Mouse (Mus musculus): ENCODE results near the gene Mpg. TPM values are rescaled to one million over a fixed set of nuclear protein-coding genes. Genes with fewer than 3 reads are reported as not detected.

The Mpg gene
- polyA plus RNA-seq, 1 experiment = 25.3 TPM

- DNase-seq (ENCODE audit: low read depth) = no peak
Measured at GRCm38 (mm10) chr11:32201922-32202685, 24.2 kb upstream of the Mpg start.

GRCm38 (mm10) chr11:32205058-32205873 lies 21.0 kb upstream of the Mpg start, which contains the start of gene Snrnp25:
Gene Snrnp25 (plus strand): TSS chr11:32205415.
- peak; percentile 67 for DNase-seq (ENCODE audit: low read depth)

- DNase-seq (ENCODE audit: low read depth) = no peak
Measured at GRCm38 (mm10) chr11:32210623-32211022, 15.7 kb upstream of the Mpg start.

GRCm38 (mm10) chr11:32215372-32216162 lies 10.7 kb upstream of the Mpg start:
- DNase-seq (ENCODE audit: low read depth) = no peak

GRCm38 (mm10) chr11:32216851-32217250 lies 9.5 kb upstream of the Mpg start:
- no peak for DNase-seq (ENCODE audit: low read depth)

GRCm38 (mm10) chr11:32218501-32219050 lies 7.7 kb upstream of the Mpg start:
- DNase-seq (ENCODE audit: low read depth) = no peak

GRCm38 (mm10) chr11:32219287-32219686 lies 7.0 kb upstream of the Mpg start:
- DNase-seq (ENCODE audit: low read depth) = no peak

GRCm38 (mm10) chr11:32220607-32221224 lies 5.6 kb upstream of the Mpg start:
- DNase-seq (ENCODE audit: low read depth) = no peak

GRCm38 (mm10) chr11:32221225-32221950 lies 4.9 kb upstream of the Mpg start:
- no peak for DNase-seq (ENCODE audit: low read depth)

- no peak for DNase-seq (ENCODE audit: low read depth)
Measured at GRCm38 (mm10) chr11:32221951-32222409, 4.3 kb upstream of the Mpg start, which contains the start of gene Rhbdf1. Gene Rhbdf1 (minus strand): TSS chr11:32222300.

- no peak for DNase-seq (ENCODE audit: low read depth)
Measured at GRCm38 (mm10) chr11:32222570-32223194, 3.6 kb upstream of the Mpg start.

- DNase-seq (ENCODE audit: low read depth) = no peak
Measured at GRCm38 (mm10) chr11:32223297-32223967, 2.9 kb upstream of the Mpg start.

- DNase-seq (ENCODE audit: low read depth) = no peak
Measured at GRCm38 (mm10) chr11:32224468-32225139, 1.7 kb upstream of the Mpg start.

- no peak for DNase-seq (ENCODE audit: low read depth)
Measured at GRCm38 (mm10) chr11:32225222-32226104, 842 bp upstream of the Mpg start.

GRCm38 (mm10) chr11:32227041-32227440 lies 736 bp downstream of the Mpg start:
- no peak for DNase-seq (ENCODE audit: low read depth)

GRCm38 (mm10) chr11:32227555-32227954 lies 1.2 kb downstream of the Mpg start:
- no peak for DNase-seq (ENCODE audit: low read depth)

GRCm38 (mm10) chr11:32228292-32228845 lies 2.1 kb downstream of the Mpg start:
- DNase-seq (ENCODE audit: low read depth) = no peak
